Mouse (Mus musculus) stomach, embryonic 14.5 days (tissue): ENCODE data around the gene Cd36. TPM values are rescaled to one million over a fixed set of nuclear protein-coding genes. Genes with fewer than 3 reads are reported as not detected.

Experiments
- ATAC-seq: fragments of 200-750 bp; cut with Nextera tagmentation; 2 replicates; pipeline ENCODE4 v1.8.0; 2017; ENCODE audit warnings: low read depth, moderate TSS enrichment; ENCODE audit not compliant: insufficient number of reproducible peaks, insufficient read depth, low FRiP score
- H3K27ac ChIP-seq: fragments of 300-500 bp; sonication (generic); 2 replicates; pipeline ENCODE4 v1.5.1; 2014; ENCODE audit warnings: mild to moderate bottlenecking, low read length, moderate library complexity, mixed read lengths
- H3K27me3 ChIP-seq: fragments of 300-500 bp; sonication (generic); 2 replicates; pipeline ENCODE4 v1.6.1; 2014; ENCODE audit warnings: low read length, control low read depth, mixed read lengths; ENCODE audit not compliant: control insufficient read depth, insufficient read depth
- H3K36me3 ChIP-seq: fragments of 300-500 bp; sonication (generic); 2 replicates; pipeline ENCODE4 v1.6.1; 2014; ENCODE audit warnings: mild to moderate bottlenecking, control low read depth, low read length, moderate library complexity, mixed read lengths; ENCODE audit not compliant: control insufficient read depth, insufficient read depth
- H3K4me1 ChIP-seq: fragments of 300-500 bp; sonication (generic); 2 replicates; pipeline ENCODE4 v1.6.1; 2014; ENCODE audit warnings: low read length, control low read depth, mixed read lengths; ENCODE audit not compliant: control insufficient read depth, insufficient read depth
- H3K4me2 ChIP-seq: fragments of 300-500 bp; sonication (generic); replicated peaks from 2 replicates; pipeline ENCODE4 v1.6.1; 2014; ENCODE audit warnings: low read depth, low read length, control low read depth
- H3K4me3 ChIP-seq: fragments of 300-500 bp; sonication (generic); 2 replicates; pipeline ENCODE4 v1.5.1; 2014; ENCODE audit warnings: low read depth, low read length, control low read depth
- H3K9ac ChIP-seq: fragments of 300-500 bp; sonication (generic); replicated peaks from 2 replicates; pipeline ENCODE4 v1.6.1; 2014; ENCODE audit warnings: low read depth, mild to moderate bottlenecking, control low read depth, low read length, moderate library complexity, mixed read lengths
- H3K9me3 ChIP-seq: fragments of 300-500 bp; sonication (generic); 2 replicates; pipeline ENCODE4 v1.6.1; 2016; ENCODE audit warnings: low read depth, low read length, control low read depth; ENCODE audit not compliant: control insufficient read depth
- WGBS: fragments of 180-500 bp; shearing (Covaris S2); extraction: QIAGEN DNeasy Blood & Tissue Kit; methylation state at CpG from one replicate; pipeline ENCODE4 v1.1.7; 2014; 5-methylcytosine and 5-hydroxymethylcytosine counted together
- polyA plus RNA-seq: library from polyadenylated mRNA; unstranded; fragments of >200 nt; fragmentation: Nextera tagmentation; extraction: Ambion mirVana; gene quantifications from 2 replicates; pipeline ENCODE4 v1.2.1, GENCODE M21; 2014

Cd36 gene
- polyA plus RNA-seq, 1 experiment from 2014 or later: 28.8 TPM

GRCm38 (mm10) chr5:17835302-17836097 lies 53.1 kb downstream of the Cd36 start:
- 51% methylated on average over 4 of the region's 4 CpGs for WGBS
- H3K36me3 ChIP-seq: no peaks in the 10 kb centered on the region
- no peaks in the 10 kb centered on the region for H3K4me1 ChIP-seq
- H3K9me3 ChIP-seq: no peaks in the 10 kb centered on the region
- H3K27ac ChIP-seq: no peak overlapping the region
- no peak overlapping the region for H3K9ac ChIP-seq
- H3K27me3 ChIP-seq: no peaks in the 10 kb centered on the region
- no peak for ATAC-seq
- no peak overlapping the region for H3K4me2 ChIP-seq
- H3K4me3 ChIP-seq: no peak overlapping the region

- no peaks in the 10 kb centered on the region for H3K9me3 ChIP-seq
- no peak overlapping the region for H3K27ac ChIP-seq
- H3K27me3 ChIP-seq: no peaks in the 10 kb centered on the region
- H3K4me1 ChIP-seq: no peaks in the 10 kb centered on the region
- ATAC-seq: no peak
- H3K9ac ChIP-seq: no peak overlapping the region
- 88% methylated on average over 1 of the region's 1 CpGs for WGBS
- no peak overlapping the region for H3K4me3 ChIP-seq
- no peak overlapping the region for H3K4me2 ChIP-seq
- H3K36me3 ChIP-seq: no peaks in the 10 kb centered on the region
Measured at GRCm38 (mm10) chr5:17833797-17834196, 54.8 kb downstream of the Cd36 start.

- H3K9me3 ChIP-seq: no peaks in the 10 kb centered on the region
- no peaks in the 10 kb centered on the region for H3K4me1 ChIP-seq
- ATAC-seq: no peak
- H3K4me3 ChIP-seq: no peak overlapping the region
- no peak overlapping the region for H3K9ac ChIP-seq
- no peaks in the 10 kb centered on the region for H3K27me3 ChIP-seq
- no peak overlapping the region for H3K27ac ChIP-seq
- no peak overlapping the region for H3K4me2 ChIP-seq
- WGBS: 51% methylated on average over 2 of the region's 2 CpGs
- H3K36me3 ChIP-seq: no peaks in the 10 kb centered on the region
Measured at GRCm38 (mm10) chr5:17830536-17830935, 58.1 kb downstream of the Cd36 start.

DNA sequence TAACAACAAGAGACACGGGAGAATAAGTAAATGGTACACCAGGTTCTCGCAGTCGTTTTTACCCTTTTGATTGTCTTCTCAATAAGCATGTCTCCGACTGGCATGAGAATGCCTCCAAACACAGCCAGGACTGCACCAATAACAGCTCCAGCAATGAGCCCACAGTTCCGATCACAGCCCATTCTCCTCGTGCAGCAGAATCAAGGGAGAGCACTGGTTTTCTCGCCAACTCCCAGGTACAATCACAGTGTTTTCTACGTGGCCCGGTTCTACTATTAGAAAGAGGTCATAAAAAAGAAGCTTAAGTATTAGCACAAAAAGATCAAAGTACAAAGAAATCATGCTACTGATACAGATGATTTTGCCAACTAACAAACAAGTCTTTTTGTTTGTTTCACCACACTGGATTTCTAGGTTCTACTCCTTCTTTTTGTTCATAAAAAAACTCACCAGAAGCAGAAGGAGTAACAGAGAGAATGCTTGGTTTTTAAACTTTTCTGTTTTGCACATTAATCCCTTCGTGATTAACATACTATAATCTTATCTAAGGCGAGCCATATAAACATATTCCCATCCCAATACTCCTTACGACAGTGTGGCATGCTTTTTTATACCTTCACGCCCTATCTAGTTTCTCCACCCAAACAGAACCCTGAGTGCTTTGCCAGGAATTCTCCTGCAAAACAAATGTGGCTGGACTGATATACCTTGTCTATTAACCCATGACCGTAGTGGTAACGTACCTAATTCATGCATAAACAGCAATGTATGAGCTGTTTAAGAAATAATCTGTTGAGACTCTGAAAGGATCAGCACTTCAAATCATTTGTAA lies 59.7 kb downstream of the Cd36 start:
- Histone ChIP-seq H3K27ac (no peak overlapping the region), H3K4me1 (no peaks in the 10 kb centered on the region), H3K36me3 (no peaks in the 10 kb centered on the region), H3K9me3 (no peaks in the 10 kb centered on the region), H3K4me2 (no peak overlapping the region), H3K9ac (no peak overlapping the region), H3K27me3 (no peaks in the 10 kb centered on the region), H3K4me3 (no peak overlapping the region)
- no peak for ATAC-seq
- 76% methylated on average over 15 of the region's 15 CpGs for WGBS

GRCm38 (mm10) chr5:17821395-17821794 lies 67.2 kb downstream of the Cd36 start:
- Histone ChIP-seq H3K9ac (no peak overlapping the region), H3K27me3 (no peaks in the 10 kb centered on the region), H3K4me1 (no peaks in the 10 kb centered on the region), H3K9me3 (no peaks in the 10 kb centered on the region), H3K4me2 (no peak overlapping the region), H3K4me3 (no peak overlapping the region), H3K36me3 (no peaks in the 10 kb centered on the region), H3K27ac (no peak overlapping the region)
- no peak for ATAC-seq
- WGBS: 44% methylated on average over 1 of the region's 1 CpGs

DNA sequence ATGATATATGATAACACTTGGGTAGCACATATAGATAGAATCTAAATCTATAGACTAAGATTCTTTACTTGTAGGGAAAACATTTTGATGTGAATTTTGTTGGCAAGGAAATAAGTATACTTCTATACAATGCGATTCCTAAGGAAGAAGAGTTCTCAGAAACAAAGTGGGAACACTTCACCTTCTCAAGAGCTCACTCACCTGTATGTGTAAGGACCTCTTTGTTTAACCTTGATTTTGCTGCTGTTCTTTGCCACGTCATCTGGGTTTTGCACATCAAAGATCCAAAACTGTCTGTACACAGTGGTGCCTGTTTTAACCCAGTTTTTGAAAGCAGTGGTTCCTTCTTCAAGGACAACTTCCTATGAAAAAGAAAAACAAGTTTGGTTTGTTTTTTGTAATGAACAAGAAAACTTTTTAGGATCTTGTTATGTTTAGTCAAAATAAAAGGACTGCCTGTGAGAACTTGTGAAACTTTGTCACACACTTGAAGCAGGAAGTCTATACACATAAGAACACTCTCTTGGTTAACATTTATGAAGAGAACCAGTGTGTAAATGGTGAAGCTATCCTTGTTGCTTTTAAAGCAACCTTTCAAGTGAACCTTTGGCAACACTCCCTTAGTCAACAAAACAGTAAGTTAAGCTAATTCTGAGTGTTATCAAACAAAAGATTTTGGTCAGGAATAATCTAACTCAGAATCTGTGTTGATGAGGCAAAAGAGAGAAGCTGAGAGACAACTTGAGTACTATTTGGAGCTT lies 68.2 kb downstream of the Cd36 start:
- Histone ChIP-seq H3K4me1 (no peaks in the 10 kb centered on the region), H3K9ac (no peak overlapping the region), H3K4me3 (no peak overlapping the region), H3K27me3 (no peaks in the 10 kb centered on the region), H3K9me3 (no peaks in the 10 kb centered on the region), H3K36me3 (no peaks in the 10 kb centered on the region), H3K27ac (no peak overlapping the region), H3K4me2 (no peak overlapping the region)
- no peak for ATAC-seq
- WGBS: 84% methylated on average over 2 of the region's 2 CpGs

GRCm38 (mm10) chr5:17816170-17816569 lies 72.4 kb downstream of the Cd36 start:
- Histone ChIP-seq H3K27ac (no peak overlapping the region), H3K36me3 (no peaks in the 10 kb centered on the region), H3K4me1 (no peaks in the 10 kb centered on the region), H3K9me3 (no peaks in the 10 kb centered on the region), H3K27me3 (no peaks in the 10 kb centered on the region), H3K4me2 (no peak overlapping the region), H3K4me3 (no peak overlapping the region), H3K9ac (no peak overlapping the region)
- no peak for ATAC-seq
- 3% methylated on average over 2 of the region's 2 CpGs for WGBS

GRCm38 (mm10) chr5:17810336-17810735 lies 78.3 kb downstream of the Cd36 start:
- H3K9ac ChIP-seq: no peak overlapping the region
- no peak overlapping the region for H3K4me2 ChIP-seq
- no peak overlapping the region for H3K4me3 ChIP-seq
- H3K36me3 ChIP-seq: no peaks in the 10 kb centered on the region
- no peak overlapping the region for H3K27ac ChIP-seq
- no peaks in the 10 kb centered on the region for H3K4me1 ChIP-seq
- ATAC-seq: no peak
- no peaks in the 10 kb centered on the region for H3K9me3 ChIP-seq
- no peaks in the 10 kb centered on the region for H3K27me3 ChIP-seq
- WGBS: 54% methylated on average over 1 of the region's 1 CpGs
